Mouse (Mus musculus): Measurements from ENCODE around the gene Cep95. TPM values are rescaled to one million over a fixed set of nuclear protein-coding genes. Genes with fewer than 3 reads are reported as not detected.
"Not testable (repeated sequence)": the region's sequence is repeated elsewhere in the genome, so short reads cannot be mapped to it uniquely, and the experiment has no call there.

Cep95 gene
- polyA plus RNA-seq, 1 experiment from 2014 or later = 23.6 TPM

DNA sequence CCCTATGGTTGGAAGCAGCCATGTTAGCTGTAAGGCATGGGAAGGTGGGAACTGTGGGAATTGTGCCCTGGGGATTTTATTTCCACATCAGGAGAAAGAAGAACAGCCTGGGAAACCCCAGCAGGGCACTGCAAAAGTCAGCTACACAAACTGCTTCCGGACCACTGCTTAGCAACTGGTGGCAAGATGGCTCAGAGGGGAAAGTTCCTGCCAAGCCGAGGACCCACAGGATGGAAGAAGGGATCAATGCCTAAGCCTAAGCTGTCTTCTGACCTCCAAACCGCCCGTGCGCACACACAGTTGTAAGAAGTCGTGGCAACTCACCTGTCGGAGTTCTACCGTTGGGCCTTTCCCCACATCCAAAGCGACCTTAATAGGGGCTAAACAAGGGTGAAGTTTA is 16.0 kb upstream of the Cep95 start:
- no peak for DNase-seq (ENCODE audit: low spot score)

DNA sequence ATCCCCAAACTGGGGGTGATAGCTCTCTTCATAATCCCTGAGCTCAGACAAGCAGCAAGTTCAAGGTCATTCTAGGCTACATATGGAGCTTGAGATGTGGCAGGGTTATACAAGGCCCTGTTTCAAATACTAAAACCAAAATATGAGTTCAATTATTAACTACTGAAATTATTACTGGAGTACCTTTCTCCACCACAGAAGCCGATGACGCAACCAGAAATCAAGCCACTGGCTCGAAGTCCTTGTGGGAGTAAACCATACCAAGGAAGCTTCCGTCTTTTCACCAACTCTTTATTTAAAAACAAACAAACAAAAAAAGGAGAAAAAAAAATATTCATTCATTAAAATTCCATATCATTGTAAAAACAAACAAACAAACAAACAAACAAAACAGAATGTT is 12.1 kb upstream of the Cep95 start:
- no peak for DNase-seq (ENCODE audit: low spot score)

DNA sequence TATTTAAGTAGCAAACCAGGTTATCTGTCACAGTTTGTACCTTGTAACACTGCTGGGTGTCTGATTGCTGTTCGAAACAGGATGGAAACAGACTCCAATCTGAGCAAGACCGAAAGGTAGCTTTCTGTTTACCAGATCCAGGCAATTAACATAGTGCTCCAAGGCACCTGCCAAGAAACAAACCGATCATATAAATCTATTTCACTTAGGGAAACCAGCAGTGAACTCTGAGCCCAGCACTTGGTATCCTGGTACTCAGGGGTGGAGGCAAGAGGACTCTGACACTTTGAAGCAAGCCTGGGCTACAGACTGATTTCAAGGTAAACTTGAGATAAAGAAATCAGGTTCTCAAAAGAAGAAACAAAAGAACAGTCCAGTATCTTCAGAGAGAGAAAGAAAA is 11.7 kb upstream of the Cep95 start:
- no peak for DNase-seq (ENCODE audit: low spot score)

DNA sequence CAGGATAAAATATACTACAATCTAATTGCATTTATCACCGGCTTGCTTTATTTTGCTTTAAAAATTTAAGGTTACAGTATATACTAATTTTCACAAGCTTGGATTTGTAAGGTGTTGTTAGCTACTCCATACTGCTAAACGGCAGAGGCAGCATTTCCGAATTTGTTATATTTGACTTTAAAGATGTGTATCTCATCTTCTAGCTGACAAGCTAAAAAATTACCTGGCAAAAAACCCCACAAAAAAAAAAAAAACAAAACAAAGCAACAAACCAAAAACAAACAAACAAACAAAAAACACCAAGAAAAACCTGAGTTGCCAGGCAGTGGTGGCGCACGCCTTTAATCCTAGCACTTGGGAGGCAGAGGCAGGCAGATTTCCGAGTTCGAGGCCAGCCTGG is 10.9 kb upstream of the Cep95 start:
- DNase-seq (ENCODE audit: low spot score) = no peak

- no peak for DNase-seq (ENCODE audit: low spot score)
These were observed 10.3 kb upstream of the Cep95 start for GRCm38 (mm10) chr11:106778589-106779387.

DNA sequence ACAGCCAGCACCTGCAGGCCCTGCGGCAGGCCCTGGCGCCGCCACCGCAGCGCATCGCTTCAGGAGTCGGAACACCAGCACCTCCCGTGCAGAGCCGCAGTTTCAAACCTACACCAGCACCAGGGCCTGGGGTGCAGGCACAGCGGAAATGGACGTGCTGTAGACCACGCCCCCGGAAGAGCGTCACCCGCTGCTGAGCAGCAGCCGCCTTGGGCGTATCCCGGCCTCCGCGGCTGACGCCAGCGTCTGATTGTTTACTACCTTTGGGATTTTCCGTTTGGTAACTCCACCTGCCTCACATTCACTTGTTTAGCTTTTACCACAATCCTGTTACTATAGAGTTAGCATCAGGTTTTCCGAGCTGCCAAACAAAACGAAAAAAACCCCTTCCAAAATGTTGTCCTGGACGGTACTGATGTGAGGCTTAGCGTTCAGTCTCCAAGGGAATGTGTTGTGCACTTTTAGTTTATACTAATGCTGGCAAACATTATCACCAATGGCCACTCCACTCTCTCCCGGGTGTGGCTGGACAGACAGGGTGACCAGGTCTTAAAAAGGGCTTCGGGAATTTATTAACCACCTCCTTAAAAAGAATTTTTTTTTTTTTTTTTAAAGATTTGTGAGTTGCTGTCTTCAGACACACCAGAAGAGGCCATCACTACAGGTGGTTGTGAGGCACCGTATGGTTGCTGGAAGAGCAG is 9.5 kb upstream of the Cep95 start, which contains the start of gene Polg2:
Gene Polg2, minus strand, starts transcription at position 150 of the 701 bp plus-strand sequence.
- DNase-seq (ENCODE audit: low spot score) = peak; percentile 96

DNA sequence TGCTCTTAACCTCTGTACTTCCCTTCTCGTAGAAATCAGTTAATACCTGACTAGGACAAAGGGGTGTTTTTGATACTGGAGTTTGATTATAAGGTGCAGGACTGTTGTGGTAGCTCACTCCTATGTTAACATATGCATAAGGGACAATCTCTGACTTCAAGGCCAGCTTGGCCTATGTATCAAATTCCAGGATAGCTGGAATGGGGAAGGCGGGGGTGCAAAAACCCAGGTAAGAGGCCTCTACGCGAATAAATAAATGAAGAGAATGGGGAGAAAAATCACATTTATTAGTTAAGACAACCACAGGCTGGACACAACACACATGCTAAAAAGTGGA is 9.0 kb upstream of the Cep95 start:
- DNase-seq (ENCODE audit: low spot score) = no peak

- no peak for DNase-seq (ENCODE audit: low spot score)
These were observed 8.3 kb upstream of the Cep95 start for GRCm38 (mm10) chr11:106780590-106781220.

- DNase-seq (ENCODE audit: low spot score) = not testable (repeated sequence)
These were observed 6.8 kb upstream of the Cep95 start for GRCm38 (mm10) chr11:106782271-106782670.

- DNase-seq (ENCODE audit: low spot score) = no peak
These were observed 5.9 kb upstream of the Cep95 start for GRCm38 (mm10) chr11:106782841-106783764.

- DNase-seq (ENCODE audit: low spot score) = no peak
These were observed 4.6 kb upstream of the Cep95 start for GRCm38 (mm10) chr11:106784476-106784875.

GRCm38 (mm10) chr11:106785043-106785442 is 4.0 kb upstream of the Cep95 start:
- DNase-seq (ENCODE audit: low spot score) = no peak

DNA sequence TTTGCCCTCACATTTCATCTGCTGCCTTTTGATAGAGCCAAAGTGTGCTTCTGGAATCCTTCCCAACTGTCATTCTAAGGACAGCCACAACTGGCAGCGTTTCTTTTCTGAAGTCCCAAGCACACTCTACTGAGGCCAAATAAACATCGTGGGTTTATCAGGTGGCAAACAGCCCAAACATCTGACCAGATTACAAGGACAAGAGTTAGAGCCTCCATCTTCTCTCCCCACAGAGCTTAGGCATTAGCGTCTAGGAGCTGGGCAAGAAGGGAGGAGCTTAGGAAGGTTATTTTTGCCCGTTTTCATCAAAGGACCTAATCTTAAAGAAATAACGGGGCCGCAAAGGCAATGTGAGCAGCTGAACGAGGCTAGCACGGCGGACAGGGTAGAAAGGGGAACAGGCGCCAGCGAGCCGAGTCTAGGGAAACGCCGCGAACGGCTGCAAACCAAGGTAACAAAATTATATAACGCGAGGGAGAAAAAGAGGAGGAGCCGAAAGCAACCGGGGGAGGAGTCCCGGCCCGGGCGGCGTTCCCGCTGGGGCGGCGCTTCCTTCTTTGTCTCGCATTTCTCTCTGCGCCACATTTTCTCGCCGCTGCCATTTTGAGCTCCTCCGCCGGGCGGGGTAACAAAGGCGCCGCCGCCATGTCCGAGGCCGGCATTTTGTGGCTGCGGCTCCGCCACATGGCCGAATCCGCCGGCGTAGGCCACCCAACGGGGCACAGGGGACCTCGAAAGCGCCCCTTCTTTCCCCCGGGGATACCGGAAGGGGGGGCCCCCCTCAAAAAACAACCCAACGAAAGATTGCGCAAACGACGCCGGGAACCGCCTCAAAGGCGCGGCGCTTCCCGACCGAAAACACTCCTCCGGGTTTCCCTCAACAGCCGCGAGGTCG is 1.7 kb upstream of the Cep95 start:
- peak; percentile 94 for DNase-seq (ENCODE audit: low spot score)

GRCm38 (mm10) chr11:106788026-106788774 is 852 bp upstream of the Cep95 start:
- DNase-seq (ENCODE audit: low spot score) = peak; percentile 98

DNA sequence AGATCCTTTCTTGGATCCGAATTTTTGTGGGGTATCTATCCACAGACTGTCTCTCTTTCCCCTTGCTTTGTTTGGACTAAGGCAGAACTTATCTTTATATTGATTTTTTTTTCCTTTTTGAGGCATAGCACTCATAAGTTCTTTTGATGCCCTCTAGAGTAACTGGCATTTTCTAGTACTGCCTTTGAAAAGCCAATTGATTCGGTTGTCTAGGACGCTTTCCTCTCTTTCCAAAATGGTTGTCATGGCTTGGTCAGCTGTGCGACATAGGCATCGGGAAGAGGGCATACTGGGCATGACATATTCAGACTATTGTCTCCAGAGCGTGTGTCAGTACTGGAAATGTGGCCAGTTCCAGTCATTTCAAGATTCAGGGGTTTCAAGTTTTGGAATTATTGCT is 597 bp downstream of the Cep95 start:
- DNase-seq (ENCODE audit: low spot score) = no peak

DNA sequence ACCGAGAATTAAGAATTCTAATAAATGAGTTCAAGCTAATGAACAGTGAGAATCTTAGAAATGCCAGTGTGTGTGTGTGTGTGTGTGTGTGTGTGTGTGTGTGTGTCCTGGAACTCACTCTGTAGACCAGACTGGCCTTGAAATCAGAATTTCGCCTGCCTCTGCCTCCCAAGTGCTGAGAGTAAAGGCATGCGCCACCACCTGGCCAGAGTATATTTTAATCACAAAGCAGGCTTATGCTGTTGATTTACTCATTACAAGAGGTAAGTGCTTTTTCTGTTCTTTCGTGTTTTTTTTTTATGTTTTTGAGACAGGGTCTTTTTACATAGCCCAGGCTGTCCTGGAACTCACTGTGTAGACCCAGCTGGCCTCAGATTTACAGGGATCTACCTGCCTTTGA is 4.8 kb downstream of the Cep95 start:
- peak; percentile 27 for DNase-seq (ENCODE audit: low spot score)

GRCm38 (mm10) chr11:106795679-106796078 is 6.6 kb downstream of the Cep95 start:
- no peak for DNase-seq (ENCODE audit: low spot score)

DNA sequence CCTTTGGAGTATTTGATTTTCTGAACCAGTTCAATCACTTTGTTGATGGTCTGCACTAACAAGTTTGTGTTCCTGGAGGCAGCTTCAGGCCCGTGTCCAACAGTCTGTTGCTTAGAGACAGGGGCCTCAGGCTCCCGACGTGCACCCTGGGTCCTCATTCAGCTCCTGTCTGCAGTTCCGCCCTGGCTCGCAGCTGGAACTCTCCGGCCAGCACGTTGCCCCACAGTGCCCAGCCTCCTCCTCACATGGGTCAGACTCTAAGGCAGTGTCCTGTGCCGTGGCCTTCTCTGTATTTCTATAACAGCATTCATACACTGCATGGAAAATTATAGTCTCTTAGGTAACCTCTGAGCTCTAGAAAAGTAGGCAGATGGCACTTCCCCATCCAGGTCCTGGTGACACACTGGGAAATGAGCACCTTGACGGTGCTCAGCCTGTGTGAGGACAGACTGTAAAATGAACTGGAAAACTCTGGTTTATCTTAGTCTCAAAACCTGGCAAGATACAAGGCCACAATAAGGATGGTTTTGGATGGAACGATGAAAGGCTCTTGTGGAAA is 13.1 kb downstream of the Cep95 start:
- no peak for DNase-seq (ENCODE audit: low spot score)

- DNase-seq (ENCODE audit: low spot score) = not testable (repeated sequence)
These were observed 18.4 kb downstream of the Cep95 start for GRCm38 (mm10) chr11:106807442-106807841.
